Mouse (Mus musculus): Measurements from ENCODE around the gene Atp10b. TPM values are rescaled to one million over a fixed set of nuclear protein-coding genes. Genes with fewer than 3 reads are reported as not detected.
"Not testable (repeated sequence)": the region's sequence is repeated elsewhere in the genome, so short reads cannot be mapped to it uniquely, and the experiment has no call there.

Gene Atp10b
- 0.49 and 1.2 TPM in 2 replicates for polyA plus RNA-seq (2014; fragmentation: Nextera tagmentation; extraction: Ambion mirVana)

- Histone ChIP-seq H3K4me3 (ENCODE audit: low read length) (no peak within 1 kb of the TSS), H3K9me3 (ENCODE audit: control insufficient read depth, low read length) (no peaks in the 10 kb centered on the region), H3K27ac (ENCODE audit: low read depth, low read length) (no peak within 1 kb of the TSS), H3K4me1 (ENCODE audit: control insufficient read depth, insufficient read depth, low read length) (no peaks in the 10 kb centered on the region), H3K9ac (ENCODE audit: low read depth, low read length) (no peak within 1 kb of the TSS), H3K36me3 (ENCODE audit: control insufficient read depth, insufficient read depth, low read length) (no peaks in the 10 kb centered on the region), H3K4me2 (replicated peaks; ENCODE audit: low read depth, low read length) (no peak within 1 kb of the TSS), H3K27me3 (ENCODE audit: control insufficient read depth, insufficient read depth, low read length) (no peaks in the 10 kb centered on the region)
- WGBS: 70% methylated on average over 1 of the region's 1 CpGs
- ATAC-seq (ENCODE audit: low FRiP score, low TSS enrichment): no peak
Observed at GRCm38 (mm10) chr11:43149577-43149976, at the start of gene Atp10b. Gene Atp10b (plus strand): TSS chr11:43149877.

- no peak overlapping the region for H3K4me3 ChIP-seq (ENCODE audit: low read length)
- H3K27ac ChIP-seq (ENCODE audit: low read depth, low read length): no peak overlapping the region
- H3K4me1 ChIP-seq (ENCODE audit: control insufficient read depth, insufficient read depth, low read length): no peaks in the 10 kb centered on the region
- H3K9me3 ChIP-seq (ENCODE audit: control insufficient read depth, low read length): no peaks in the 10 kb centered on the region
- H3K9ac ChIP-seq (ENCODE audit: low read depth, low read length): no peak overlapping the region
- ATAC-seq (ENCODE audit: low FRiP score, low TSS enrichment): no peak
- H3K36me3 ChIP-seq (ENCODE audit: control insufficient read depth, insufficient read depth, low read length): no peaks in the 10 kb centered on the region
- no peaks in the 10 kb centered on the region for H3K27me3 ChIP-seq (ENCODE audit: control insufficient read depth, insufficient read depth, low read length)
- no peak overlapping the region for H3K4me2 ChIP-seq (replicated peaks; ENCODE audit: low read depth, low read length)
- 39% methylated on average over 1 of the region's 1 CpGs for WGBS
Observed at GRCm38 (mm10) chr11:43101357-43101756, 48.3 kb upstream of the Atp10b start.

DNA sequence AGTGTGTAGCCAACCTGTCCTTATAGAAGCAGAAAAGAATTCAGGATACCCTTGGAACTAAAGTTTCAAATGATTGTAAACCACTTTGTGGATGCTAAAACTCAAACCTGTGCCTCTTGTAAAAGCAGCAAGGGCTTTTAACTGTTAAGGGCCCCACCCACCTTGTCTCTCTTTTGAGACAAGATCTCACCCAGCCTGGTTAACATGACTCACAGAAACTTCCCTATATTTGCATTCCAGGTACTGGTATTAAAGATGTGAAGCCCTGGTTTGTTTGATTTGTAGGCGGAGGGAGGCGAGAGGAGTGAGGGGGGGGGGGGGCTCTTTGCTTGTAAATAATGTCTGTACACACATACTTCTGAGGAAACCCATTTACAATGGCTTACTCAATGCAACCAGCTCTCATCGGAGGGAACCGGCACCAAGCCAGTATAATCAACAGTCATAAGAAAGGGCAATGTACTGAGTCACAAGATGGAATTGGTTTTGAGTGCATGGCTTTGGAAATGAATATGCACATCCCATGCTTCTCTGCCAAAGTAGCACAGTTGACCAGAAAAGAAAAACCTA, 23.7 kb upstream of the Atp10b start:
- 78% methylated on average over 4 of the region's 4 CpGs for WGBS
- no peak for ATAC-seq (ENCODE audit: low FRiP score, low TSS enrichment)
- Histone ChIP-seq H3K36me3 (ENCODE audit: control insufficient read depth, insufficient read depth, low read length) (no peaks in the 10 kb centered on the region), H3K27ac (ENCODE audit: low read depth, low read length) (no peak overlapping the region), H3K4me2 (replicated peaks; ENCODE audit: low read depth, low read length) (no peak overlapping the region), H3K9ac (ENCODE audit: low read depth, low read length) (no peak overlapping the region), H3K27me3 (ENCODE audit: control insufficient read depth, insufficient read depth, low read length) (no peaks in the 10 kb centered on the region), H3K4me1 (ENCODE audit: control insufficient read depth, insufficient read depth, low read length) (no peaks in the 10 kb centered on the region), H3K4me3 (ENCODE audit: low read length) (no peak overlapping the region), H3K9me3 (ENCODE audit: control insufficient read depth, low read length) (no peaks in the 10 kb centered on the region)

DNA sequence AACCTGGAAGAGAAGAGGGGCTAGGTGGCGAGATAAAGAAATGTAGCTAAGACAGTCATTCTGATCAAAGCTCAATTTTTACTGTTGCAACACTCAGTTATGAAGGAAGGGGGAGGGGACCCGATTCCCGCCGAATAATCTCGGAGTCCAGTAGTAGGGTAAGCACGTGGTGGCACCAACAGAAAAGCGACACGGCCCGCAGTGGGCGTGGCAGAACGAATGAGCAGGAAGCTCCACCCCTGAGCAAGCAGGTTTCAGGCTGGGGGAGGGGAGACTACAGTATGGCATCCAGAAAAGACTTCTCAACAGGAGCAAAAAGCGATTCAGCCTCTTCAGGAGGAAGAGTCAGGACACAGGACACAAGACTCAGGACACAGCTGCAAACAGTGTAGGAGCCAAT, 23.1 kb upstream of the Atp10b start:
- WGBS: 83% methylated on average over 11 of the region's 12 CpGs
- H3K9ac ChIP-seq (ENCODE audit: low read depth, low read length); H3K27ac ChIP-seq (ENCODE audit: low read depth, low read length); H3K9me3 ChIP-seq (ENCODE audit: control insufficient read depth, low read length); H3K4me2 ChIP-seq (replicated peaks; ENCODE audit: low read depth, low read length); H3K4me1 ChIP-seq (ENCODE audit: control insufficient read depth, insufficient read depth, low read length); ATAC-seq (ENCODE audit: low FRiP score, low TSS enrichment); H3K36me3 ChIP-seq (ENCODE audit: control insufficient read depth, insufficient read depth, low read length); H3K4me3 ChIP-seq (ENCODE audit: low read length); H3K27me3 ChIP-seq (ENCODE audit: control insufficient read depth, insufficient read depth, low read length): not testable (repeated sequence)

DNA sequence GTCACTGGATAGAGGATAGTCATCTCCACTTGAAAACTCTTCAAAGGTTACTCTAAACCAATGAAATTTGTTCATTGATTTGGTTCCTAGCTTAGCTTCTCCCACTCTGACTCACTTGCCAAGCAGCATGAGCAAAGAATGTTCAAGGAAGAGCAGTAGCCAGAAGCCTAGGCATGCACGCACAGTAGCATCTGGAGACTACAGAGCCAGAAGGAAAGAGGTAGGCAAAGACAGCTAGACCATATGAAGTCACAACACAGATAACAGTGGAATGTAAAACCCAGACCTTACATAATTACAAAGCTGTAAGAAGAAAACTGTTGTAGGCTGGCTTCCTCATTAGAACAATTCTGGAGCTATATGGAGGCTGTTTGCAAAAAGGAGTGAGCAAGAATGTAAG, 8.4 kb upstream of the Atp10b start:
- no peak overlapping the region for H3K4me3 ChIP-seq (ENCODE audit: low read length)
- no peak overlapping the region for H3K9ac ChIP-seq (ENCODE audit: low read depth, low read length)
- 91% methylated on average over 1 of the region's 1 CpGs for WGBS
- no peaks in the 10 kb centered on the region for H3K27me3 ChIP-seq (ENCODE audit: control insufficient read depth, insufficient read depth, low read length)
- no peaks in the 10 kb centered on the region for H3K9me3 ChIP-seq (ENCODE audit: control insufficient read depth, low read length)
- ATAC-seq (ENCODE audit: low FRiP score, low TSS enrichment): no peak
- H3K4me2 ChIP-seq (replicated peaks; ENCODE audit: low read depth, low read length): no peak overlapping the region
- no peak overlapping the region for H3K27ac ChIP-seq (ENCODE audit: low read depth, low read length)
- H3K36me3 ChIP-seq (ENCODE audit: control insufficient read depth, insufficient read depth, low read length): no peaks in the 10 kb centered on the region
- H3K4me1 ChIP-seq (ENCODE audit: control insufficient read depth, insufficient read depth, low read length): no peaks in the 10 kb centered on the region

DNA sequence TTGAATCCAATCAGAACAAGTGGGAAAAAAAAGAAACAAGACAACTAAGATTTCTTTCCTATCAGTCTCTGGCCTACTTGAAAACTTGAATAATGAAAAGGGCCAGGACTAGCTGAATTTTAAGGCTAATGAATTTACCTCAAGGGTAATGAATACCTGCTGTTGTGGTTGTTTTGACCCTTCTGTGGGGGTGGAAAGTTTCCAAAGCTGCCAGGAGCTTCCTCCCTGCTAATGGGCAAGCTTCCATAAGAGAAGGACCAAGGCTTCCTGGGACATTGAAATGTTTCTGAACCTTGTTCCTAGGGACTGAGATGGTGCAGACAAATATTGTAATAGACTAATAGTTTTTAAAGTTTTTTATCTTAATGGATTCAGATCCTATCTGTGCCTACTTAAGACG, 6.9 kb upstream of the Atp10b start:
- H3K36me3 ChIP-seq (ENCODE audit: control insufficient read depth, insufficient read depth, low read length): no peaks in the 10 kb centered on the region
- 79% methylated on average over 1 of the region's 1 CpGs for WGBS
- H3K4me1 ChIP-seq (ENCODE audit: control insufficient read depth, insufficient read depth, low read length): no peaks in the 10 kb centered on the region
- no peak for ATAC-seq (ENCODE audit: low FRiP score, low TSS enrichment)
- no peak overlapping the region for H3K27ac ChIP-seq (ENCODE audit: low read depth, low read length)
- H3K4me3 ChIP-seq (ENCODE audit: low read length): no peak overlapping the region
- no peak overlapping the region for H3K9ac ChIP-seq (ENCODE audit: low read depth, low read length)
- no peak overlapping the region for H3K4me2 ChIP-seq (replicated peaks; ENCODE audit: low read depth, low read length)
- no peaks in the 10 kb centered on the region for H3K27me3 ChIP-seq (ENCODE audit: control insufficient read depth, insufficient read depth, low read length)
- no peaks in the 10 kb centered on the region for H3K9me3 ChIP-seq (ENCODE audit: control insufficient read depth, low read length)

GRCm38 (mm10) chr11:43144178-43144577, 5.5 kb upstream of the Atp10b start:
- Histone ChIP-seq H3K27me3 (ENCODE audit: control insufficient read depth, insufficient read depth, low read length) (no peaks in the 10 kb centered on the region), H3K4me1 (ENCODE audit: control insufficient read depth, insufficient read depth, low read length) (no peaks in the 10 kb centered on the region), H3K4me2 (replicated peaks; ENCODE audit: low read depth, low read length) (no peak overlapping the region), H3K9ac (ENCODE audit: low read depth, low read length) (no peak overlapping the region), H3K36me3 (ENCODE audit: control insufficient read depth, insufficient read depth, low read length) (no peaks in the 10 kb centered on the region), H3K9me3 (ENCODE audit: control insufficient read depth, low read length) (no peaks in the 10 kb centered on the region), H3K4me3 (ENCODE audit: low read length) (no peak overlapping the region), H3K27ac (ENCODE audit: low read depth, low read length) (no peak overlapping the region)
- 83% methylated on average over 1 of the region's 1 CpGs for WGBS
- no peak for ATAC-seq (ENCODE audit: low FRiP score, low TSS enrichment)

- H3K9ac ChIP-seq (ENCODE audit: low read depth, low read length); H3K4me2 ChIP-seq (replicated peaks; ENCODE audit: low read depth, low read length); H3K27ac ChIP-seq (ENCODE audit: low read depth, low read length); H3K9me3 ChIP-seq (ENCODE audit: control insufficient read depth, low read length); ATAC-seq (ENCODE audit: low FRiP score, low TSS enrichment); H3K36me3 ChIP-seq (ENCODE audit: control insufficient read depth, insufficient read depth, low read length); H3K27me3 ChIP-seq (ENCODE audit: control insufficient read depth, insufficient read depth, low read length); H3K4me1 ChIP-seq (ENCODE audit: control insufficient read depth, insufficient read depth, low read length); H3K4me3 ChIP-seq (ENCODE audit: low read length): not testable (repeated sequence)
- 38% methylated on average over 2 of the region's 2 CpGs for WGBS
Observed at GRCm38 (mm10) chr11:43144882-43145281, 4.8 kb upstream of the Atp10b start.

GRCm38 (mm10) chr11:43147380-43147779, 2.3 kb upstream of the Atp10b start:
- Histone ChIP-seq H3K9ac (ENCODE audit: low read depth, low read length) (no peak overlapping the region), H3K4me3 (ENCODE audit: low read length) (no peak overlapping the region), H3K4me1 (ENCODE audit: control insufficient read depth, insufficient read depth, low read length) (no peaks in the 10 kb centered on the region), H3K4me2 (replicated peaks; ENCODE audit: low read depth, low read length) (no peak overlapping the region), H3K27me3 (ENCODE audit: control insufficient read depth, insufficient read depth, low read length) (no peaks in the 10 kb centered on the region), H3K36me3 (ENCODE audit: control insufficient read depth, insufficient read depth, low read length) (no peaks in the 10 kb centered on the region), H3K27ac (ENCODE audit: low read depth, low read length) (no peak overlapping the region), H3K9me3 (ENCODE audit: control insufficient read depth, low read length) (no peaks in the 10 kb centered on the region)
- no peak for ATAC-seq (ENCODE audit: low FRiP score, low TSS enrichment)
- 64% methylated on average over 2 of the region's 2 CpGs for WGBS
